Mouse (Mus musculus) left cerebral cortex, postnatal 4 days (tissue): ENCODE data around the gene Zbtb2. TPM values are rescaled to one million over a fixed set of nuclear protein-coding genes. Genes with fewer than 3 reads are reported as not detected.

Experiments
- DNase-seq: peaks from one replicate; pipeline ENCODE4 v3.0.0-alpha.2; 2022
- intact Hi-C: fragments of 180-260 bp; cut with DNase I; formaldehyde crosslinking; loops from one replicate; pipeline ENCODE4 v1.15.1; 2025
- total RNA-seq, 2 experiments: library from RNA; stranded (reverse); gene quantifications; 2 replicates each; pipeline ENCODE4 v1.2.3; 2021

The Zbtb2 gene
- total RNA-seq, 2 experiments from 2014 or later, result 13.7 to 14.3 TPM

DNA sequence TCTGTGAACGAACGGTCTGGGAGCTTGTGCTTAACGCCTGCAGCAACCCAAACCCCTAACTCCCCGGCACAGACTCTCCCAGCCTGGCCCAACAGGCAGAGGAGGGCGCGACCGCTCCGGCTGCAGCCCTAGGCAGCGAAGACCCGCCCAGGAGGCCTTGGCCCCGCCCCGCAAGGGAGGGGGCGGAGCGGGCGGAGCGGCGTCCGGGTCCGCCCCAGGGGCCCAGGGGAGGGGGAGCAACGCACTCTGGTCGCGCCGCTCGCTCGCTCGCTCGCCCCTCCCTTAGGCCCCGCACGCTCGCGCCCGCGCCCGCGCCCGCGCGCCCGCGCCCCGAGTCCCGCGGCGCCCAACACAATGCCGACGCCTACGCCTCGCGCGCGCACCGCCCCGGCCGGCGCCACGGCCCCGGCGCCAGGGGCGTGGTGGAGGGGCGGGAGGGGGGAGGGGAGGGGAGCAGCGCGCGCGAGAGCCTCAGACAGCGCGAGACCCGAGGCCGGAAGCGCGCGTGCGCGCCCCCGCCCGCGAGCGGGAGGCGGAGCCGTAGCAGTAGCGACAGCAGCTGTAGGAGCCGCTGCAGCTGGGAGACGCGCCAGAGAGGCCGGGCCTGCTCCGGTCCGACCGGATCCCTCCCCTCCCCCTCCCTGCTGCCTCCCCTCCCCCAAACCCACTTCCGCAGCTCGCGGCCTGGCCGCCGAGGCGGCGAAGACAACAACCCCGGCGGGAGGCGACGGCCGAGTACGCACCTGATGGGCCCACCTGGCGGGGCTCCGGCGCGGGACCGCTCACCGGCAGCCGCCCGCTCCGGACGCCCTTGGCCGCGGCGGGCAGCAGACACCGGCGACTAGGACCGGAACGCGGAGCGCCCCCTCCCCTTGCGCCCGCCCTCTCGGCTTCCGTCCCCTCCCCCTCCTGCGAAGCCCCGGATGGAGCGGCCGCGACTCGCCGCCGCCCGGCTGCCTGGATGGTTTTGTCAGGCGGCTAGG, 1.0 kb downstream of the Zbtb2 start:
- intact Hi-C loops, result no loop called here
- peak; percentile 98 for DNase-seq

DNA sequence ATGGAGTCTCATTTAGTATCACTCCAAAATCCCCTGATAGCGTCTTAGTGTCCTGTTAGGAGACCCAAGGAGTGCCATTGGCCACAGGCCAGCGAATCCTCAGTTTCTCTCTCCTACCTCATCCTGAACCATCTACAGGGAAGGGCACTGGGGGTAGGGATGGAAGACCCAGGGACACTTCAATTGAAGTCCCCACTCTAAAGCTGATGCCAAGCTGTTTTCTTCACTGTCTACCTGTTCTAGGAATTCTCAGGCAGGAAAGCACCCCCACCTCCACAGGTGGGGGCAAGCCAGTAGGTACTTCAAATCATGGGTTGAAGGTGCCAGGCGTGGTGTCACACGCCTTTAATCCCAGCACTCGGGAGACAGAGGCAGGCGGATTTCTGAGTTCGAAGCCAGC, 3.7 kb downstream of the Zbtb2 start:
- no peak for DNase-seq
- intact Hi-C loops, result no loop called here

GRCm38 (mm10) chr10:4380748-4381147, 7.2 kb downstream of the Zbtb2 start:
- intact Hi-C loops, result no loop called here
- DNase-seq, result no peak

DNA sequence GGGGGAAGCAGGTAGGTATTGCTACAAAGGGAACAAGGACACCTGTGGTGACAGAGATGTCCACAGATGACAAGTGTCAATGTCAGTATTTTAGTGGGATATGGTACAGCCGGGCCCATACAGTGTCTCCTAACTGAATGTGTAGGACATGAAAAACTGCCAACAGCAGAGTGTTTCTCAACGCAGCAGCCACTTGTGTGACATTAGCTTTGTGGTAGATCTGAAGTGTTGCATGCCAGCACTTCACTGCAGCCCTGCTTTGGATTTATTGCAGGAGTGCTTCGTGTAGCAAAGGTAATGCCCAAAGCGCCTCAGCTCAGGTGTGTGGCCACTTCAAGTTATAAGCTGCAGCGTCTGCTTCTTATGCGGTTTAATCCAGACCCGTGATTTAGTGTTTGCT, 11.0 kb downstream of the Zbtb2 start:
- intact Hi-C loops, result no loop called here
- DNase-seq, result no peak

DNA sequence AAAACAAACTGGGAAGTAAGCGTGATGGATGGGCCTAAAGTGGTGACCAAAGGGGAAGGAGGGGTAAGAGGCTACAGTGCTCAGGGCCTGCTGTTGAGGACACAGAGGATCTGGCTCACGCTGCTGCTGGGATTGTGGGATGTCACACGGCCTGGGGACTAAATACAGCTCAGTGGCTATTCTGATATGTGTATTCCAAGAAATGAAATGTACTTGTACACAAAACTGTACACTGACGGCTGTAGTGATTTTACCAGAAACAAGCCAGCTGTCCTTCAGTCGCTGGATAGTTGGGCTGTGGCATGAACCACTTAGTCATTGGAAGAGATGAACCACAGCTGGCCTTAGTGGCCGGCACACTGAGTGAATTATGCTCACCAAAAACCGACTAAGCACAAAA, 11.4 kb downstream of the Zbtb2 start:
- no peak for DNase-seq
- intact Hi-C loops, result no loop called here

DNA sequence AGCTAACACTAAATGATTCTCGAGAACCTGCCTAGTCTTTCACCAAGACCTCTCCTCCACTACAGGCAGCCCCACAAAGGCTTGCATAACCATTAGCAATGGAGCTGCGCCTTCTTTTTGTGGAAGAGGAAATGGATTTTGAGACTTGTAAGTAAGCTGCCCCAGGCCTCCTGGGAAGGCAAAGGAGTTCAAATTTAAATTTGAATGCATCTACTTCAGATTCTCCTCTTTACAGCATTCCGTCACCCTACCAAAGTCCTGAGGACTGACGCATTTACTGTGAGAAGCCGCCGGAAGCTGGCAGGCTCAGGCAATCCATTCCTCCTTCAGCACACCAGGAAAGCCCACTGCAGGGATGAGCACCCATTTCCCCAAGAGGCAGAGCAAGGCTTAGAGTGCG, 12.6 kb downstream of the Zbtb2 start:
- no peak for DNase-seq
- intact Hi-C loops, result no loop called here

DNA sequence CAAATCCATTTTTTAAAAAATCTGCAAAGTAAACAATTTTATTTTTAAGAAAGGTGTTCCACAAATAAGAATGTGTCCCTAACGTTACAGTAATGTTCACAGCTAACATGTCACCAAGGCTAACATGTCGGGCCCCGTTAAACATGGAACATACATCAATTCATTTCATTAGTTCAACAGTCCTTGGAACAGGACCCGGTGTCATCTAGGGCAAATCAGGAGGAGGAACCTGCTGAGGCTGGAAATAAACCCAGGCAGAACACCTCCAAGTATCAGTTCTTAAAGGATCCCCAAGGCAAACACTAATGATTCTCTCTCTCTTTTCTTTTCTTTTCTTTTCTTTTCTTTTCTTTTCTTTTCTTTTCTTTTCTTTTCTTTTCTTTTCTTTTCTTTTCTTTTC, 13.2 kb downstream of the Zbtb2 start:
- no peak for DNase-seq
- intact Hi-C loops, result no loop called here

DNA sequence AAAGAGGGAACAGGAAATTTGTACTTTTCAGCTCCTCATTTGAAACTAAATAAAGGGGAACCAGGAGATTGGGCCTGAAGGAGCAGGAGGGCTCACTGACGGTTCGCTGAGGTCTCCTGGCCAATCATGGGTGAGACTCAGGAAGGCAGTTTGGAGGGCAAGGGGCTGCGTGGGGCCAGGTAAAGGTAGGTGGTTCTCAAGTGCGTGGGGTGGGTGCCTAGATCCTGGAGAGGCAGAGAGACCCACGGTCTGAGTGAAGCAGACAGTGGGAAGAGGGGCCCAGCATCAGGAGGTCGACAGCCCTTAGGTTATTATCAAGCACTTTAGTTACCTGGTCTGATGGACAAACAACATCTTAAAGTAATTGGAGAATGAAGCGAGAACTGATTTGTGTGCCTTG, 13.7 kb downstream of the Zbtb2 start:
- intact Hi-C loops, result no loop called here
- no peak for DNase-seq

GRCm38 (mm10) chr10:4373558-4373957, 14.3 kb downstream of the Zbtb2 start:
- intact Hi-C loops, result no loop called here
- no peak for DNase-seq

DNA sequence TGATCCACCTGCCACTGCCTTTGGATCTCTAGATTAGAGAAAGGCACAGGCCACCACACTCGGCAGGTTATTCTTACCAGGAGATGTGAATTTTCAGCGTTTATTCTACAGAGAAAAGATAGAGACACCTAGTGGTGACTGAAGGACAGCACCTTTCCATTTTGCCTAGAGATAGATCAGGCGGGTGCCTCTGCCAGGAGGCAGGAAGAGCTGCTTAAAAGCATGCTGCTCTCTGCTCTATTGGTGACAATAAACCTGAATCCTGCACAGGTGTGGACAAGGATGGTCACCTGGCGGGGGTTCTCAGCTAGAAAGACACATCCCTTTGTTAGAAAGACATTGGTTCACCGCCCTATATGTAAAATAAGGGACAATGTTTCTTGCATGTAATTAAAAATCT, 15.9 kb downstream of the Zbtb2 start:
- intact Hi-C loops, result no loop called here
- peak; percentile 6 for DNase-seq

DNA sequence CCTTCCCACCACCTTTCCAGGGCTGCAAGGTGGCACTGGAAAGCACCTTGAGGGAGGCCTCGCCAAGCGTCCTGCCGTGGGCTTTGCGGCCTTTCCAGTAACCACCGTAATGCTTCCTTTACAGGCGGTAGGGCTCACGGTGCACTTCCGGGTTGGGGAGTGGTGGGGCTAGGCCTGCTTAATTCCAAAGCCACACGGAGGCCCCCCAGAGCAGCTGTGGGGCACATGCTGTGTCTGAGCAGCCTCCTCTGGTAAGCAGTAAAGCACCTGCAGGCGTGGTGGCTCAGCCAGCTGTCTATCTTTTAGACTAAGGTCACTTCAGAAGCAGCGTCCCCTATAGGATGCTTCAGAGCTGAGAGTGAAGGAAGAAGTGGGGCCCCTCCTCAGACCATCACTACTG, 17.8 kb downstream of the Zbtb2 start:
- intact Hi-C loops, result no loop called here
- no peak for DNase-seq

DNA sequence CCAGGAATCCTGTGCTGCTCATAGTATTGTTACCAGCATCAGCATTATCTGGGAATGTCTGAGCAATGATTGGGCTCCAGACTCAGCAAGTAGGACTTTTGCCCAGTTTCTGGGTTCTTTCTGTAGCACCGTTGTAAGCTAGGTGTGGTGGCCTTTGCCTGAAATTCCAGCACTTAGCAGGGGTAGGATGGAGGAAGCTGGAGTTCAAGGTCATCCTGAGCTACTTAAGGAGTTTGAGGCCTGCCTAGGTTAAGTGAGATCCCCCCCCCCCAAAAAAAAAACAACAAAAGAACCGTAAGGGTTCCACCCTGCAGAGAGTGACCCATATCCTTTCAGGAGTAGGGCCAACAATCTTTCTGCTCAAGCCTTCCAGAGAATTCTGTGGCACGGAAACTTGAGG, 23.3 kb downstream of the Zbtb2 start:
- DNase-seq, result no peak
- intact Hi-C loops, result no loop called here

- DNase-seq, result no peak
- intact Hi-C loops, result no loop called here
Measured at GRCm38 (mm10) chr10:4357435-4357834, 30.5 kb downstream of the Zbtb2 start.

GRCm38 (mm10) chr10:4356640-4357039, 31.3 kb downstream of the Zbtb2 start:
- intact Hi-C loops, result no loop called here
- no peak for DNase-seq

DNA sequence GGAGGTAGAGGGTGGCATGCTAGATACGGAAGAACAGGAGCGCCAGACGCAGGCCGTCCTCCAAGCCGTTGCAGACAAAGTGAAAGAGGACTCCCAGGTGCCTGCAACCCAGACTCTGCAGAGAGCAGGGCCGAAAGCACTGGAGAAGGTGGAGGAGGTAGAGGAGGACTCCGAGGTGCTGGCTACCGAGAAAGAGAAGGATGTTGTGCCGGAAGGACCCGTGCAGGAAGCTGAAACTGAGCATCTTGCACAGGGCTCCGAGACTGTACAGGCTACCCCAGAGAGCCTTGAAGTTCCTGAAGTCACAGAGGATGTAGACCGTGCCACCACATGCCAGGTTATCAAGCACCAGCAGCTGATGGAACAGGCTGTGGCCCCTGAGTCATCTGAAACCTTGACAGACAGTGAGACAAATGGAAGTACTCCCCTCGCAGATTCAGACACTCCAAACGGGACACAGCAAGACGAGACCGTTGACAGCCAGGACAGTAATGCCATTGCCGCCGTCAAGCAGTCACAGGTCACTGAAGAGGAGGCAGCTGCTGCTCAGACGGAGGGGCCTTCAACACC, 31.9 kb downstream of the Zbtb2 start:
- intact Hi-C loops, result no loop called here
- no peak for DNase-seq

DNA sequence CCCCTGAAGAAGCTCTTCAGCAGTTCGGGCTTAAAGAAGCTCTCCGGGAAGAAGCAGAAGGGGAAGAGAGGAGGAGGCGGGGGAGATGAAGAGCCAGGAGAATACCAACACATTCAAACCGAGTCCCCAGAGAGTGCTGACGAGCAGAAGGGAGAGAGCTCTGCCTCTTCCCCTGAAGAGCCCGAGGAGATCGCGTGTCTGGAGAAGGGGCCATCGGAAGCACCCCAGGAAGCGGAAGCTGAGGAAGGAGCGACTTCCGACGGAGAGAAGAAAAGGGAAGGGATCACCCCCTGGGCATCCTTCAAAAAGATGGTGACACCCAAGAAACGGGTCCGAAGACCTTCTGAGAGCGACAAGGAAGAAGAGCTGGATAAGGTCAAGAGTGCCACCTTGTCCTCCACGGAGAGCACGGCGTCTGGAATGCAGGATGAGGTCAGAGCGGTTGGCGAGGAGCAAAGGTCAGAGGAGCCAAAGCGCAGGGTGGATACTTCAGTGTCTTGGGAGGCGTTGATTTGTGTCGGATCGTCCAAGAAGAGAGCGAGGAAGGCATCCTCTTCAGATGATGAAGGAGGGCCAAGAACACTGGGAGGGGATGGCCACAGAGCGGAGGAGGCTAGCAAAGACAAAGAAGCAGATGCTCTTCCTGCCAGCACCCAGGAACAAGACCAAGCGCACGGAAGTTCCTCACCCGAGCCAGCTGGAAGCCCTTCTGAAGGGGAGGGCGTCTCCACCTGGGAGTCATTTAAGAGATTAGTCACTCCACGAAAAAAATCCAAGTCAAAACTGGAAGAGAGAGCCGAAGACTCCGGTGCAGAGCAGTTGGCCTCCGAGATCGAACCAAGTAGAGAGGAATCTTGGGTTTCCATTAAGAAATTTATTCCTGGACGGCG, 33.3 kb downstream of the Zbtb2 start:
- intact Hi-C loops, result no loop called here
- DNase-seq, result no peak

- no peak for DNase-seq
- intact Hi-C loops, result no loop called here
Measured at GRCm38 (mm10) chr10:4347591-4347990, 40.3 kb downstream of the Zbtb2 start.

DNA sequence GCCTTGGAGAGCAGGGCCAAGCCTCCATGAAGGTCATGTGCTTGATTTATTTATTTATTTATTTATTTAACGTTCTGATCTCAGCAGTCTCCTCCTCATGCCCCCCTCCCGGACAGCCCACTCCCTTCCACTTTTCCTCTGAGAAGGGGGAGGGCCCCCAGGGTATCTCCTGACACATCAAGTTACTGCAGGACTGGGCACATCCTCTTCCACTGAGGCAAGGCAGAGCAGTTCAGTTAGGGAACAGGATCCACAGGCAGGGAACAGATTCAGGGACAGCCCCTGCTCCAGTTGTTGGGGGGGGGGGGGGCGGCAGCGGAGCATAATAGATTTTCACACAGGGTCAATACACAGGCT, 40.8 kb downstream of the Zbtb2 start:
- DNase-seq, result no peak
- intact Hi-C loops, result no loop called here

- intact Hi-C loops, result no loop called here
- peak; percentile 93 for DNase-seq
Measured at GRCm38 (mm10) chr10:4346489-4347135, 41.3 kb downstream of the Zbtb2 start.

DNA sequence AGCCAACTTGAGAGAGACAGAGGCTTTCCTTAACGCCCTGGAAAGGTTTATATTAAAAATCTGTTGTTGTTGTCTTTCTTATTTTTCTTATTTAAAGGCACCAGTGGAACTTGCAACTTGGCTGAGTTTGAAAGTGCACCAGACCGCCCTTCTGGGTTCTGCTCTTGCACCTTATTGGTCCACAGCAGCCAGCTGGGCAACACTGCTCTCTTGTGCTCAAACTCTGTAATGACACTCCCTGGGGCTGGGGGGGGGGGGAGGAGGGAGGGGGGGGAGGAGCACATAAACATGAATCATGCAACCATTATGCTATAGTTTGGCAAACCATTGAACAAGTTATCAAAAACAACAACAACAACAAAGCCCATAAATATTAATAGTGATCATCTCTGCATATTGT, 46.5 kb downstream of the Zbtb2 start:
- intact Hi-C loops, result no loop called here
- peak; percentile 47 for DNase-seq

- intact Hi-C loops, result no loop called here
- peak; percentile 50 for DNase-seq
Measured at GRCm38 (mm10) chr10:4338863-4339461, 48.9 kb downstream of the Zbtb2 start.
